Mouse (Mus musculus) skeletal muscle tissue, adult 2 months (tissue): ENCODE data around the gene Arhgap11a.

Experiments
- DNase-seq: peaks from one replicate; pipeline ENCODE4 v3.0.0-alpha.2; 2012; ENCODE audit warnings: low read depth, low spot score

Arhgap11a gene

GRCm38 (mm10) chr2:113817681-113818606 lies 30.5 kb downstream of the Arhgap11a start:
- DNase-seq = no peak

GRCm38 (mm10) chr2:113807640-113808039 lies 40.8 kb downstream of the Arhgap11a start:
- no peak for DNase-seq

DNA sequence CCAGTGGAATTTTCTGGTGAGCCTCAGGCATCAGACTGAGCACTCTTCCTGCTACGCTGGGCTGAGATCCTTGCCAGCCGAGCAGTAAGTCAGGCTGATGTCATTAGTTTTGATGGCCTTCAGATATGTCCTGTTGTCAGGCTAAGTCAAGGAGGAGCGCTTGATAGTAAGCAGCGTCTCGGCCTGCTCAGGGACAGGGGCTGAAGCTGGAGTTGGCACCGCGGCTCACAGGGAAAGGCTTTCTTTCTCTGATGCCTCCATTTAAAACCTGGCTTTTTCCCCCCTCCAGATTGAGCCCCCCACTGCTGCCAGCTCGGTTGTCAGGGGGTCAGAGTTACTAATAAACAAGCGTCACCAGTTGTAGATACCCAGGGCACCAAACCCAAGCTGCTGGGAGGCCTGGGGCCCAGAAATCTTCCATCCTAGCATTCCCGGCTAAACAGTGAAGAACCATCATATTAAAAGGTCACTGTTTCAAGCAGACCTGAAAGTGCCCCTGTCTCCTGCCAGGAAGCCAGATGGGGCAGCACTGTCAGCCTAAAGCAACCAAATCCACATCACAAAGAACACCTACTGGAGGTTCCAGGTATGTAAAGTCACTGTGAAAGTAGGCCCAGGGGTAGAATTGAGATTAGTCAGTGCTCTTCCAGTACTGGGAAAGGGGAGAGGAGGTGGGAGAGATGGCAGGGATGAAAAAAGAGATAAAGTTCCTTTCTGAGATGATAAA lies 41.4 kb downstream of the Arhgap11a start:
- DNase-seq = no peak

DNA sequence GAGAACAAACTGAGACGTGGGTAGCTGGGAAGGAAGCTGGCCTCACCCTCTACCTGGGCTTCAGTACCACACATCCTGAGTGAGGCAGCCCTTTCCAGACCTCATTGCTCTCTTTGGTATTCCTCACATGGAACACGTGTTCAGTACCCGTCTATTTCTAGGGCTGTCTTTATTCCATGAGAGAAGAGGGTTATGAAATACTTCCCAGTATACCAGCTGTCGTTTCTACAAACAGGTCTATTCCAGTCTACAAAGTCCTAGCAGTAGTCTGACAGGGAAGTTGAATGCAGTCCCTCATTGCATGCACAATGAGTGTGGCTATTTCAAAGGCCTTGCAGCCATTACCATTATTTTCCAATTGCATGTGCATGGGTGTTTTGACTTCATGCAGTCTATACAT lies 42.7 kb downstream of the Arhgap11a start:
- DNase-seq = no peak

DNA sequence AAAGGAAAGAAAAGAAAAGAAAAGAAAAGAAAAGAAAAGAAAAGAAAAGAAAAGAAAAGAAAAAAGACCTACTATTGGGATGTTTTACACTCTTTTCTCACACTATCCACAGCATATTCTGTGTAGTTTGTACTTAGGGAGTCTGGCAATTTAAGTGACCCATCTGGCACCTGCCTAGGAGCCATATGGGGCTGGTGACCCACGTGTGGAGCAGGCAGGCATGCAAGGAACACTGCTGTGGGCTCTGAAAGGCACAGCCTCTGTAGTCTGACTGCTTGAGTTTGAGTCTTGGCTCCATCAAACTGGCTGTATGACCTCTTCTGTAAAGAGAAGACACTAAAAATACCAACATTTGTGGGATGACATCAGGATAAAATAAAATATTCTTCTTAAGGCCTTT lies 44.7 kb downstream of the Arhgap11a start:
- no peak for DNase-seq

GRCm38 (mm10) chr2:113800846-113801245 lies 47.6 kb downstream of the Arhgap11a start:
- no peak for DNase-seq

GRCm38 (mm10) chr2:113798605-113799004 lies 49.9 kb downstream of the Arhgap11a start:
- DNase-seq = no peak

DNA sequence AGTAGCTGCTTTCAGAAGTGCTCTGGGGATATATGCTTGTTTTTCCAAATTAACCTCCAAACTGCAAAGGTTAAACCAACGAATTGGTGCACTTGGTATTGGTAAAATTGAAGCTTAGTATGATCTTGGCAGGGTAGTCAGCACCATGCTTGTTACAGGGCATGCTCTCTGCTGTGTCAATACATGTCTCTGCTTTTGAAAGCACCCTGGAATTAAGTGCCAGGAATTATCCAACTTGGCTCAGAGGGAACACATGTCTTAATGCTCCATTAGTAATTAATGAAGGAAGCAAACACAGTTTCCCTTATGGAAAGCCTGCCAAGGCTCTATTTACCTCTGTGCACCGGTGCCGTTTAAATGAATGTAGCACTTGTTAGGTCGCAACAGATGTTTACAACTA lies 53.3 kb downstream of the Arhgap11a start:
- no peak for DNase-seq

- no peak for DNase-seq
Observed at GRCm38 (mm10) chr2:113793521-113793920, 54.9 kb downstream of the Arhgap11a start.

DNA sequence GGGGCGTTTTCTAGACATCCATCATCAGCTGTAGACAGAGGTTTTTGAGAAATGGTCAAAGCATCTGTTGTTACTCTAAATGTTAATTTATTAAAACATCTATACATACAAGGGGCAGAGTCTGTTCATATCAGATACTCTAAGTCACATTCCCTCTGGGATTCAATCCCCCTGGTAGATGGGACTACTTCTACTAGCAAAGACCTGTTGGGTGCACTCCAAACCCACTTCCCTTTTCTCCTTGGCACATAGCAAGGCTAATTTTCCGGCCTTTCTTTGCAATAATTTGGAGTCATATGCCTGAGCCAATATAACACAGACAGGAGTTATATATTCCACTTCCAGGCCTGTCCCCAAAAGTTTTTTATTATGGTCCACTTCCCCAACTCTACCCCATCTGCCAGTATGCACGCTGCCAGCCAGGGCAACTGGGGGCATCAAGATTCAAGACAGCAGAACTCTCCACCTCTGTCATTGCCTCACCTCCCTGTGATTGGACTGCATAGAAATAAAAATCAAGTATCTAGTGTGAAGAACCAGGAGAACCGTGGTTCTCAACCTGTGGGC lies 59.6 kb downstream of the Arhgap11a start:
- DNase-seq = no peak

DNA sequence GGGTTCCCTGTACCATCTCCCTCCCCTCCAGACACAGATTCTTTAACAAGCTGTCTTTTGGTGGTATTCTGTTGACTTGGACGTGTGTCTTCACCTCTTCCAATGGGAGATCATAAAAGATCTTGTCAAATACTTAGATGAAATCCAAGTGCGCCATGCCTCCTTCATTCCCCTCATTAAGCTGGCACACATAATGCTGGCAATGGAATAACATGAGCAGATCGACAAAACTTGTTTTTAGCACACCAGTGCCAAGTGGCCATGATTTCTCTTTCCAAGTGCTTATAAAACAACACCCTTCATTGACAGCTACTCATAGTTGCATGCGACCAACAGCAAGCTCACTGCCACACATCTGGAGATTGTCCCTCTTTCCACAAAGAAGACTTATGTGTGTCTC lies 60.6 kb downstream of the Arhgap11a start:
- no peak for DNase-seq

DNA sequence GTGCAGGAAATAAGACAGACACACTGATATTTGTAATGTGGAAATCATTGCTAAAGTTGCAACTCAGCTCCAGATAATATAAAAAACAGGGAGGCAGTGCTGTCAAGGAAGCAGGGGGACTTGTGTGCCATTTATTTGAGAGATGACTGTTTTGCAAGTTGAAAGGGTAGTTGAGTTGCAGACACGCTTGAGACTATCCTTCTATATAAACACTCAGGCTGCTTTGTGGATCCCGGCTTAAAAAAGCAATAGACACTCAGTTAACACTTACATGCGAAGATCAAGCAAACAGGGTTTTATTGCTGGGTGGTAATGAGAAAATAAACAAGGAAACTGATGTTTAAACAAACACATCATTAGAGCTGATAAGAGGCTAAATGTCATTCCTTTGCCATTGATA lies 63.6 kb downstream of the Arhgap11a start:
- no peak for DNase-seq

- no peak for DNase-seq
Observed at GRCm38 (mm10) chr2:113781521-113781920, 66.9 kb downstream of the Arhgap11a start.
